Mouse (Mus musculus) heart, postnatal 0 days (tissue): ENCODE data around the gene Slc35f4. TPM values are rescaled to one million over a fixed set of nuclear protein-coding genes. Genes with fewer than 3 reads are reported as not detected.

ENCODE experiments used
- ATAC-seq: fragments of 200-750 bp; cut with Nextera tagmentation; 2 replicates; pipeline ENCODE4 v1.8.0; 2017; ENCODE audit warnings: low read depth, moderate number of reproducible peaks, moderate library complexity; ENCODE audit not compliant: insufficient read depth
- DNase-seq: peaks from one replicate; pipeline ENCODE4 v3.0.0-alpha.2; 2016; ENCODE audit warnings: low spot score
- H3K27ac ChIP-seq: fragments of 300-500 bp; sonication (generic); 2 replicates; pipeline ENCODE4 v1.5.1; 2014; ENCODE audit warnings: low read depth, mild to moderate bottlenecking
- H3K27me3 ChIP-seq: fragments of 300-500 bp; sonication (generic); 2 replicates; pipeline ENCODE4 v1.6.1; 2014; ENCODE audit warnings: low read length, mixed read lengths; ENCODE audit not compliant: control insufficient read depth, insufficient read depth
- H3K36me3 ChIP-seq: fragments of 300-500 bp; sonication (generic); replicated peaks from 2 replicates; pipeline ENCODE4 v1.6.1; 2014; ENCODE audit warnings: low read length, mixed read lengths; ENCODE audit not compliant: control insufficient read depth, insufficient read depth
- H3K4me1 ChIP-seq: fragments of 300-500 bp; sonication (generic); 2 replicates; pipeline ENCODE4 v1.6.1; 2014; ENCODE audit warnings: antibody characterized with exemption; ENCODE audit not compliant: control insufficient read depth, insufficient read depth
- H3K4me2 ChIP-seq: fragments of 300-500 bp; sonication (generic); 2 replicates; pipeline ENCODE4 v1.6.1; 2014; ENCODE audit warnings: low read depth, mild to moderate bottlenecking, low read length, moderate library complexity
- H3K4me3 ChIP-seq: fragments of 300-500 bp; sonication (generic); 2 replicates; pipeline ENCODE4 v1.5.1; 2014; ENCODE audit warnings: low read depth, low read length
- H3K9ac ChIP-seq: fragments of 300-500 bp; sonication (generic); replicated peaks from 2 replicates; pipeline ENCODE4 v1.6.1; 2014; ENCODE audit warnings: low read depth, low read length, mixed read lengths
- H3K9me3 ChIP-seq: fragments of 300-500 bp; sonication (generic); replicated peaks from 2 replicates; pipeline ENCODE4 v1.6.1; 2016; ENCODE audit warnings: low read length; ENCODE audit not compliant: control insufficient read depth
- CTCF ChIP-seq: IDR thresholded peaks from 2 replicates; pipeline ENCODE4 v1.5.1; 2016; ENCODE audit warnings: antibody characterized with exemption, control low read depth, low read depth
- EP300 ChIP-seq: IDR thresholded peaks from 2 replicates; pipeline ENCODE4 v1.6.1; 2016; ENCODE audit warnings: antibody characterized with exemption, low read depth
- WGBS: fragments of 180-500 bp; shearing (Covaris S2); extraction: QIAGEN DNeasy Blood & Tissue Kit; methylation state at CpG from one replicate; pipeline ENCODE4 v1.1.7; 2014; 5-methylcytosine and 5-hydroxymethylcytosine counted together
- polyA plus RNA-seq: library from polyadenylated mRNA; unstranded; fragments of >200 nt; fragmentation: Nextera tagmentation; extraction: Ambion mirVana; gene quantifications from 2 replicates; pipeline ENCODE4 v1.2.1, GENCODE M21; 2015
- total RNA-seq: library from RNA; depleted of rRNA; stranded (reverse); fragments of >200 nt; gene quantifications from 2 replicates; pipeline ENCODE4 v1.2.3, GENCODE M21; 2014; ENCODE audit warnings: low replicate concordance

The Slc35f4 gene
- total and polyA plus RNA-seq, 2 experiments from 2014 or later: 0.12 TPM; not detected in 1

GRCm38 (mm10) chr14:49348897-49349250, 177.0 kb downstream of the Slc35f4 start:
- TF ChIP-seq EP300 (no peak), CTCF (peak; percentile 32)
- no peak overlapping the region for H3K4me2 ChIP-seq
- H3K9ac ChIP-seq: no peak overlapping the region
- H3K36me3 ChIP-seq: no peaks in the 10 kb centered on the region
- WGBS: 58% methylated on average over 1 of the region's 1 CpGs
- H3K4me3 ChIP-seq: no peak overlapping the region
- no peak for ATAC-seq
- H3K4me1 ChIP-seq: no peaks in the 10 kb centered on the region
- H3K27me3 ChIP-seq: no peaks in the 10 kb centered on the region
- H3K9me3 ChIP-seq: no peaks in the 10 kb centered on the region
- peak; percentile 18 for DNase-seq
- no peak overlapping the region for H3K27ac ChIP-seq

GRCm38 (mm10) chr14:49348164-49348896, 177.5 kb downstream of the Slc35f4 start:
- no peak for ATAC-seq
- DNase-seq: no peak
- Histone ChIP-seq H3K4me3 (no peak overlapping the region), H3K27ac (no peak overlapping the region), H3K9ac (no peak overlapping the region), H3K27me3 (no peaks in the 10 kb centered on the region), H3K4me1 (no peaks in the 10 kb centered on the region), H3K4me2 (no peak overlapping the region), H3K9me3 (no peaks in the 10 kb centered on the region), H3K36me3 (no peaks in the 10 kb centered on the region)
- WGBS: 49% methylated on average over 7 of the region's 7 CpGs
- no peak for TF ChIP-seq CTCF
- TF ChIP-seq EP300: no peak

GRCm38 (mm10) chr14:49345835-49346234, 180.0 kb downstream of the Slc35f4 start:
- Histone ChIP-seq H3K4me1 (no peaks in the 10 kb centered on the region), H3K4me2 (no peak overlapping the region), H3K9me3 (no peaks in the 10 kb centered on the region), H3K27me3 (no peaks in the 10 kb centered on the region), H3K4me3 (no peak overlapping the region), H3K27ac (no peak overlapping the region), H3K9ac (no peak overlapping the region), H3K36me3 (no peaks in the 10 kb centered on the region)
- 86% methylated on average over 2 of the region's 2 CpGs for WGBS
- ATAC-seq: no peak
- DNase-seq: no peak
- TF ChIP-seq EP300 (no peak), CTCF (no peak)

- Histone ChIP-seq H3K9ac (no peak overlapping the region), H3K27me3 (no peaks in the 10 kb centered on the region), H3K4me1 (no peaks in the 10 kb centered on the region), H3K36me3 (no peaks in the 10 kb centered on the region), H3K27ac (no peak overlapping the region), H3K4me3 (no peak overlapping the region), H3K9me3 (no peaks in the 10 kb centered on the region), H3K4me2 (no peak overlapping the region)
- 74% methylated on average over 4 of the region's 4 CpGs for WGBS
- TF ChIP-seq EP300: no peak
- no peak for TF ChIP-seq CTCF
- ATAC-seq (no peak), DNase-seq (no peak)
Measured at GRCm38 (mm10) chr14:49337011-49337410, 188.8 kb downstream of the Slc35f4 start.

- 71% methylated on average over 2 of the region's 2 CpGs for WGBS
- H3K9me3 ChIP-seq: no peaks in the 10 kb centered on the region
- H3K9ac ChIP-seq: no peak overlapping the region
- H3K27ac ChIP-seq: no peak overlapping the region
- no peaks in the 10 kb centered on the region for H3K36me3 ChIP-seq
- TF ChIP-seq EP300 (no peak), CTCF (no peak)
- H3K4me3 ChIP-seq: no peak overlapping the region
- no peak for DNase-seq
- no peak for ATAC-seq
- H3K4me1 ChIP-seq: no peaks in the 10 kb centered on the region
- H3K4me2 ChIP-seq: no peak overlapping the region
- no peaks in the 10 kb centered on the region for H3K27me3 ChIP-seq
Measured at GRCm38 (mm10) chr14:49333841-49334240, 192.0 kb downstream of the Slc35f4 start.

- no peak overlapping the region for H3K4me3 ChIP-seq
- no peak overlapping the region for H3K27ac ChIP-seq
- DNase-seq (no peak), ATAC-seq (no peak)
- H3K9me3 ChIP-seq: no peaks in the 10 kb centered on the region
- H3K27me3 ChIP-seq: no peaks in the 10 kb centered on the region
- H3K4me2 ChIP-seq: no peak overlapping the region
- 44% methylated on average over 5 of the region's 5 CpGs for WGBS
- no peak for TF ChIP-seq EP300
- no peak for TF ChIP-seq CTCF
- no peaks in the 10 kb centered on the region for H3K4me1 ChIP-seq
- no peaks in the 10 kb centered on the region for H3K36me3 ChIP-seq
- H3K9ac ChIP-seq: no peak overlapping the region
Measured at GRCm38 (mm10) chr14:49316493-49316894, 209.4 kb downstream of the Slc35f4 start.
